Mouse (Mus musculus) retina, embryonic 14.5 days (tissue): ENCODE measurements around the gene Hspd1.

Source experiments
- DNase-seq: peaks from one replicate; pipeline ENCODE4 v3.0.0-alpha.2; 2015; ENCODE audit warnings: low spot score

Gene Hspd1

DNA sequence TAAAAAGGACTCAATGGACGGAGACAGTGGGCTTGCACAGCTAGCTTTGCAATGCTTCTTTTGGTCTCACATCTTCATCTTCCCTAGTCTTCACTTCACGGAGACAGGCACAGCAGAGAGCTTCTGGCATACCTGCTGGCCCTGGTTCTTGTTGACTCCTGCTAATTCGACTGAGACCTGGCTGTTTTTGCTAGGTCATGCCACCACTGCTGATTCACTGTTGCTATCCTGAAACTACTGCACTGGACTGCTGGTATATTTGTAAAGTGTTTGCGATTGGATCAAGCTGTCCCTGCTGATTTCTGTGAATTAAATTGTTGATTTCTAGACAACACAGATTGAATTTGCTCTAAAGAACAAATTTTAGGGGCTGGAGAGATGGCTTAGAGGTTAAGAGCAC is 46.4 kb downstream of the Hspd1 start:
- no peak for DNase-seq

- DNase-seq, result no peak
Measured at GRCm38 (mm10) chr1:55039944-55040343, 48.1 kb downstream of the Hspd1 start.

DNA sequence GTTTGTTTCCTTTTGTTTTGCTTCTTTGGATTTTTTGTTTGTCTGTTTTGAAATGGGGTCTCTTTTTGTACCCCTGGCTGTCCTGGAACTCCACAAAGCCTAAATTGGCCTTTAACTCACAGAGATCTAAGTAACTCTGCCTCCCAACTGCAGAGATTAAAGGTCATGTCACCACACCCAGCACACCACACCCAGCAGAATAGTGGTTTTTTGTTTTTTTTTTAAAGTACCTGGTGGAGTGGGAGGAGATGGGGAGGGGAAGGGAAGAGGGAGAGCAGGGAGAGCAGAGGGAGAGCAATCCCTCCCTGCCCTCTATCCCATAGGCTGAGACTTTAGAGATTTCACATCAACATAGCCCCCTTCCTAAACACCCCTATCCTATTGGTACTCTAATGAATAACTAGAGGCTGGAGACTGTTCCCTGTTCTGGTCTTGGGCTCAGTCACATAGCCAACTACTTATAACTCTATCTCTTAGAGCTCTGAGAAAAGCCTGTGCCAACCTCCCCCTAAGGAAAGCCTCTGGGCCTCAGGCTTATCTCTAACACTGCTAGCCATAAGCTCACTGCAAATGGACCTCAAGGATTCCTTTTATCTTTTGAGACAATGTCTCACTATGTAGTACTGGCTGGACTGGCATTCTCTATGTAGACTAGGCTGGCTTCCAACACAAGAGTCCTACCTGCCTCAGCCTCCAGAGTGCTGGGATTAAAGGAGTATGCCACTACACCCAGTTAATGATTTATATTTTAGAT is 56.8 kb downstream of the Hspd1 start:
- no peak for DNase-seq

DNA sequence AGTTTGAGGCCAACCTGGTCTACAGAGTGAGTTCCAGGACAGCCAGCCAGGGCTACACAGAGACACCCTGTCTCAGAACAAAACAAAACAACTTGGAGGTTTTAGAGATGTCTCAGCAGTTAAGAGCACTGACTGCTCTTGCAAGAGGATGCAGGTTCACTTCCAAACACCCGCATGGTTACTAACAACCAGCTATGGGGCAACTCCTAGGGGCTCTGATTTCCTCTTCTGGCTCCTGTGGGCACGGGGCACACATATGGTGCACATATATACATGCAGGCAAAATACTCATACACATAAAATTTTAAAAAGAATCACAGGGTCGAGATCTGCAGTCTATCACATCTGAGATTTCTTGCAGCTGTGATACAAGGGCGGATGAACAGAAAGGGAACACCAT is 58.6 kb downstream of the Hspd1 start:
- DNase-seq, result no peak

GRCm38 (mm10) chr1:55028512-55029249 is 59.4 kb downstream of the Hspd1 start:
- DNase-seq, result no peak

DNA sequence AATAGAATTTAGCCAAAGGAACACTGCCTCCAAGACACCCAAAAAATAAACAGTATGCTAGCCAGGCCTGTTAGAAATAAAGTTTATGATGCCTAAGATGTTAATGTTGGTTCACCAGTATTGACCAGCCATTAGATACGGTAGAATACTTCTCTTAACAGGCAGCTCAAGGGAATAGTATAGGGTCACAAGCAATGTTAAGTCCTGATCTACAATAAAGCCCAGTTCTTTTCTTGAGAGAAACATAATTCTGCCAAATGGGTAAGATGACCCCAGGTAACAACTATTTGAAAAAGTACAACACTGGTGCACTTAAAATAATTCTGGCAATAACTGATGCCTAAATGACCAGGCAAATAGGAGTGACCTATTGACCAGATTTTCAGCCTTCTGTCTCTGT is 60.1 kb downstream of the Hspd1 start:
- no peak for DNase-seq
